Mouse (Mus musculus) midbrain, embryonic 16.5 days (tissue): ENCODE measurements around the gene Parp3. TPM values are rescaled to one million over a fixed set of nuclear protein-coding genes. Genes with fewer than 3 reads are reported as not detected.

Experiments used
- ATAC-seq: fragments of 200-750 bp; cut with Nextera tagmentation; 2 replicates; pipeline ENCODE4 v1.8.0; 2017; ENCODE audit warnings: moderate TSS enrichment
- H3K27ac ChIP-seq: fragments of 300-500 bp; sonication (generic); 2 replicates; pipeline ENCODE4 v1.5.1; 2014; ENCODE audit warnings: mild to moderate bottlenecking, low read length, mixed read lengths
- H3K27me3 ChIP-seq: fragments of 300-500 bp; sonication (generic); 2 replicates; pipeline ENCODE4 v1.6.1; 2014; ENCODE audit warnings: low read depth, low read length, mixed read lengths; ENCODE audit not compliant: control insufficient read depth, insufficient read depth
- H3K36me3 ChIP-seq: fragments of 300-500 bp; sonication (generic); 2 replicates; pipeline ENCODE4 v1.6.1; 2014; ENCODE audit warnings: mild to moderate bottlenecking, low read length, moderate library complexity, mixed read lengths; ENCODE audit not compliant: control insufficient read depth, insufficient read depth
- H3K4me1 ChIP-seq: fragments of 300-500 bp; sonication (generic); 2 replicates; pipeline ENCODE4 v1.6.1; 2014; ENCODE audit warnings: mild to moderate bottlenecking, low read length, mixed read lengths; ENCODE audit not compliant: control insufficient read depth, insufficient read depth
- H3K4me2 ChIP-seq: fragments of 300-500 bp; sonication (generic); 2 replicates; pipeline ENCODE4 v1.6.1; 2014; ENCODE audit warnings: mild to moderate bottlenecking, low read length, mixed read lengths
- H3K4me3 ChIP-seq: fragments of 300-500 bp; sonication (generic); 2 replicates; pipeline ENCODE4 v1.5.1; 2014; ENCODE audit warnings: low read depth, mild to moderate bottlenecking, low read length, moderate library complexity, mixed read lengths
- H3K9ac ChIP-seq: fragments of 300-500 bp; sonication (generic); 2 replicates; pipeline ENCODE4 v1.6.1; 2014; ENCODE audit warnings: low read depth, low read length, mixed read lengths
- H3K9me3 ChIP-seq: fragments of 300-500 bp; sonication (generic); replicated peaks from 2 replicates; pipeline ENCODE4 v1.6.1; 2014; ENCODE audit warnings: mild to moderate bottlenecking, low read length, mixed read lengths; ENCODE audit not compliant: control insufficient read depth, poor library complexity, severe bottlenecking
- WGBS: fragments of 180-500 bp; shearing (Covaris S2); extraction: QIAGEN DNeasy Blood & Tissue Kit; methylation state at CpG from one replicate; pipeline ENCODE4 v1.1.7; 2014; 5-methylcytosine and 5-hydroxymethylcytosine counted together
- polyA plus RNA-seq: library from polyadenylated mRNA; unstranded; fragments of >200 nt; fragmentation: Nextera tagmentation; extraction: Ambion mirVana; gene quantifications from 2 replicates; pipeline ENCODE4 v1.2.1, GENCODE M21; 2015

Parp3 gene
- polyA plus RNA-seq, 1 experiment from 2014 or later: 0.89 TPM

DNA sequence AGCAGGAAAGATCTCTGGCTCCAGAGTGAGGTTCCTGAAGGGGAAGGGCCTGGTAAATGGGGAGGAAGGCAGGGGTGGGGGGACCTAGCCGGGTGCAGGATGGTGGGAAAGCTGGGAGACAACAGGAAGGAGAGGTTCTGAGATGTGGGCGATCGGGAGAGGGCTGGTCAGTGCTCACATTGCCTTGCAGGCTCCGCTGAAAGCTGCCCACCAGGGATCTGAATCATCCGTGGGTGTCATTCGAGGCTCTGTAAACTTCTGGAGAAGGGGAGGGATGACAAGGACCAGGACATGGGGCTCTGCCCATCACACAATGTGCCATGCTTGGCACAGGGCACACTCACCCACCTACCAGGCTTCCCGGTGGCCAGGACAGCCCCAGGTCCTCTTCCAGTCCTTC is 43.4 kb downstream of the Parp3 start:
- no peak overlapping the region for H3K9ac ChIP-seq
- H3K27ac ChIP-seq: no peak overlapping the region
- no peak for ATAC-seq
- H3K27me3 ChIP-seq: no peaks in the 10 kb centered on the region
- peaks cover 14% of the 10 kb centered on the region for H3K4me1 ChIP-seq
- no peaks in the 10 kb centered on the region for H3K9me3 ChIP-seq
- no peak overlapping the region for H3K4me2 ChIP-seq
- WGBS: 78% methylated on average over 7 of the region's 7 CpGs
- H3K36me3 ChIP-seq: peaks cover 16% of the 10 kb centered on the region
- H3K4me3 ChIP-seq: no peak overlapping the region

DNA sequence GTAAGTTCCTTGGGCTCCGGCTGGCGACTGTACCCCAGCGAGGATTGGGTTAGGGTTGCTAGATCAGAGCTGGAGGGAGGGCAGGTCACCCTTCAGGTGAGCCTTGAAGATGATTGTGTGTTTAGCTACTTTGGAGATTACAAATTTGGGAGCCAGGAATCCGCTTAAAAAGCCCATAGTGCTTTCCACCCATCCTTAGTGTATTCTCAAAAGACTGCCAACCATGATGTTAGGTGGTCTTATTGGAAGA is 46.8 kb downstream of the Parp3 start:
- Histone ChIP-seq H3K4me2 (peak overlapping the region; percentile 91), H3K9ac (peak overlapping the region; percentile 96)
- WGBS: 1% methylated on average over 4 of the region's 4 CpGs

DNA sequence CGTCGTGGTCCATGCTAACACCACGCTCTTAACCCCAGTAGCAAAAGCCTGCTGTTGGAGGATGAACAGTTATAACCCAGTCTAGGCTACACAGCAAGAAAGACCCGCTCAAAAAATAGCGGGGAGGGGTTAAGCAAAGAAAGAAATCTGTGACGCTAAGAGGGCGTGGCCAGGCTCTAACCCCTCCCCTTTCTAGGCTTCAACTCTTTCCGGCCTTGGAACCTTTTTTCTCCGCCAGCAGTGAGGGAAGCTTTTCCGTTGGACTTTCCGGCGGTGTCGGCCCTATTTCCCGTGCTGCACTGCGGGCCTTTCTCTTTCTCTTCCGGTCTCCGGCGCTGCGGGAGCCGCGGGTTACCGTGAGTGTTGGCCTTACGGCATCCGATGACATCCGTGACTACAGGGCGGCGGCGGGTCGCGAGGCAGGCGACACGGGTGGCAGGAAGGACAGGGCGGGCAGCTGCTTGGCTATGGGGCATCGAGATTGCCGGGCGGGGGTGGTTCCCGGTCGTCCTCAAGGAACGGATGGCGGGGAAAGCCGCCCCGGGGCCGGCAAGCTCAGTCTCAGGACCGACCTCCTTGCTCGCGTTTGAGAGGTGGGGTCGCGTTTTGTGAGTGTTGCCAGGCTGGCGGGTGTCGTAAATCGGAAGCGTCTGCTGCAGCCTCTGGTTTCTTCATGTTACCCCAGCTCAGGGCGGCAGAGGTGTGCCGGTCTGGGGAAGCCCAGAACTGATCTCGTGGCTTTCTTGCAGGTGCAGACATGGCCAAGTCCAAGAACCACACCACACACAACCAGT is 47.3 kb downstream of the Parp3 start, which contains the start of gene Rpl29:
Rpl29 (plus strand) TSS at position 234 of the 794 bp plus-strand sequence.
- ATAC-seq: peak; percentile 90
- peaks cover 16% of the 10 kb centered on the region for H3K36me3 ChIP-seq
- WGBS: under 1% methylated on average over 55 of the region's 55 CpGs

More for the DNA sequence above, 46.8 kb downstream of the Parp3 start:
- ATAC-seq: no peak
- no peaks in the 10 kb centered on the region for H3K27me3 ChIP-seq
- H3K4me1 ChIP-seq: peaks cover 6% of the 10 kb centered on the region
- H3K27ac ChIP-seq: peak overlapping the region; percentile 91
- peaks cover 16% of the 10 kb centered on the region for H3K36me3 ChIP-seq
- no peaks in the 10 kb centered on the region for H3K9me3 ChIP-seq
- peak overlapping the region; percentile 73 for H3K4me3 ChIP-seq

DNA sequence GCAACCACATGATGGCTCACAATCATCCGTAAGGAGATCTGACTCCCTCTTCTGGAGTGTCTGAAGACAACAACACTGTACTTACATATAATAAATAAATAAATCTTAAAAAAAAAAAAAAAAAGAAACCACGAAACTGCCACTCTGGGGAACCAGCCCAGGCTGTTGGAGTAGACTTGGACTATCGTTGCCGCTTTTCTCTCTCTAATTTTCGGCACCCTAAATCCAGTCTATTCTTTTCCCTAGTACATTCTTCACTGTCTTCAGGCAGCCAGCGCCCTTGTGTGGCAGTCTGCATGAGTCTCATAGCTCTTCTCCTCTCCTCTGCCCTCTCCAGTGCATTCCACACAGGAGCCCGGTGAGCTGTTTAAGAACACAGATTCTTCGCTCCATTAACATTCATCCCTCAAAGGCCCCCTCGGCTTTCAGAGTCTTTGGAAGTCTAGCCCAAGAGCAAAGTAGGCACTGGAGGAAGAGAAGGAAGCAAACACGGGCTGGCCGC is 48.0 kb downstream of the Parp3 start:
- no peaks in the 10 kb centered on the region for H3K9me3 ChIP-seq
- H3K4me1 ChIP-seq: peaks cover 6% of the 10 kb centered on the region
- peak; percentile 78 for ATAC-seq
- H3K27me3 ChIP-seq: no peaks in the 10 kb centered on the region
- H3K9ac ChIP-seq: peak overlapping the region; percentile 60
- H3K4me2 ChIP-seq: peak overlapping the region; percentile 59
- peak overlapping the region; percentile 73 for H3K4me3 ChIP-seq
- peak overlapping the region; percentile 91 for H3K27ac ChIP-seq
- H3K36me3 ChIP-seq: peaks cover 16% of the 10 kb centered on the region
- 8% methylated on average over 11 of the region's 11 CpGs for WGBS

More for the DNA sequence above, 47.3 kb downstream of the Parp3 start, which contains the start of gene Rpl29:
- H3K4me2 ChIP-seq: peak within 1 kb of the TSS; percentile 91
- peak within 1 kb of the TSS; percentile 73 for H3K4me3 ChIP-seq
- H3K9ac ChIP-seq: peak within 1 kb of the TSS; percentile 96
- peaks cover 6% of the 10 kb centered on the region for H3K4me1 ChIP-seq
- peak within 1 kb of the TSS; percentile 91 for H3K27ac ChIP-seq
- no peaks in the 10 kb centered on the region for H3K27me3 ChIP-seq
- no peaks in the 10 kb centered on the region for H3K9me3 ChIP-seq

- Histone ChIP-seq H3K9ac (no peak overlapping the region), H3K4me2 (peak overlapping the region; percentile 41), H3K27me3 (no peaks in the 10 kb centered on the region; the same call in 1 of the 2 replicates), H3K4me1 (peaks cover 30% of the 10 kb centered on the region), H3K27ac (peak overlapping the region; percentile 6; the same call in 1 of the 2 replicates), H3K36me3 (no peaks in the 10 kb centered on the region), H3K4me3 (peak overlapping the region; percentile 8; the same call in 1 of the 2 replicates), H3K9me3 (no peaks in the 10 kb centered on the region)
- 0% methylated on average over 3 of the region's 3 CpGs for WGBS
- peak; percentile 75 for ATAC-seq
Measured at GRCm38 (mm10) chr9:106421865-106422160, 54.9 kb downstream of the Parp3 start.

- H3K9me3 ChIP-seq: no peaks in the 10 kb centered on the region
- H3K36me3 ChIP-seq: no peaks in the 10 kb centered on the region
- H3K9ac ChIP-seq: peak overlapping the region; percentile 57; the same call in 1 of the 2 replicates
- ATAC-seq: peak; percentile 52
- 8% methylated on average over 17 of the region's 18 CpGs for WGBS
- H3K4me2 ChIP-seq: peak overlapping the region; percentile 41
- peaks cover 30% of the 10 kb centered on the region for H3K4me1 ChIP-seq
- H3K27ac ChIP-seq: peak overlapping the region; percentile 6
- no peaks in the 10 kb centered on the region; the same call in 1 of the 2 replicates for H3K27me3 ChIP-seq
- H3K4me3 ChIP-seq: peak overlapping the region; percentile 8; the same call in 1 of the 2 replicates
Measured at GRCm38 (mm10) chr9:106421033-106421864, 55.5 kb downstream of the Parp3 start.

DNA sequence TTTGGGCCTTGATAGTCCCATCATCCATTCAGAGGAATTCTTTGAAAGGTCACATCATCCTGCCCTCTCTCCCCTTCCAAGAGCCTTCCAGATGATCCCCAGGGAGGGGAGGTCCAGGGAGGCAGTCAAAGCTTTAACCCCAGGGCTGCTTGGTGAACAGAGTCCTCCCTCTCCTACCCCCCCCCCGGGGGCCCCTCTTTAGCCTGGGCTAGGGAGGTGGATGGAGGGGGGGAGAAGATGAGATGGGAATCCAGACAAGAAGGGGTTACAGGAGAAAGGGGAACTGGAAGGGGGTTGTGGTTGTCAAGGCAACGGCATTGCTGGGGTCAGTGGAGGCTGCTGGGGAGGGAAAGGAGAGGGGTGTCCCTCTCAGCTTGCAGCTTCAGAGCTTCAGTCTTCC is 56.1 kb downstream of the Parp3 start:
- H3K9ac ChIP-seq: peak overlapping the region; percentile 57; the same call in 1 of the 2 replicates
- no peaks in the 10 kb centered on the region; the same call in 1 of the 2 replicates for H3K27me3 ChIP-seq
- no peaks in the 10 kb centered on the region for H3K9me3 ChIP-seq
- H3K27ac ChIP-seq: peak overlapping the region; percentile 66; the same call in 1 of the 2 replicates
- ATAC-seq: peak; percentile 25; the same call in 1 of the 2 replicates
- H3K4me3 ChIP-seq: no peak overlapping the region
- H3K4me2 ChIP-seq: peak overlapping the region; percentile 41
- no peaks in the 10 kb centered on the region for H3K36me3 ChIP-seq
- WGBS: 0% methylated on average over 2 of the region's 2 CpGs
- H3K4me1 ChIP-seq: peaks cover 30% of the 10 kb centered on the region
